Mouse (Mus musculus) liver, embryonic 14.5 days (tissue): ENCODE measurements around the gene Grm7. TPM values are rescaled to one million over a fixed set of nuclear protein-coding genes. Genes with fewer than 3 reads are reported as not detected.

Experiments
- ATAC-seq: fragments of 200-750 bp; cut with Nextera tagmentation; 2 replicates; pipeline ENCODE4 v1.8.0; 2017; ENCODE audit warnings: moderate number of reproducible peaks, mild to moderate bottlenecking, moderate library complexity; ENCODE audit not compliant: insufficient read depth
- DNase-seq, 3 experiments: peaks; one replicate each; pipeline ENCODE4 v3.0.0-alpha.2; 2012 to 2013; ENCODE audit warnings: low read depth in 3 of 3, low spot score in 3 of 3
- H3K27ac ChIP-seq: fragments of 300-500 bp; sonication (generic); 2 replicates; pipeline ENCODE4 v1.5.1; 2014; ENCODE audit warnings: moderate library complexity, mild to moderate bottlenecking, control low read depth, inconsistent platforms
- H3K27me3 ChIP-seq: fragments of 300-500 bp; sonication (generic); 2 replicates; pipeline ENCODE4 v1.6.1; 2014; ENCODE audit warnings: mild to moderate bottlenecking, low read length, moderate library complexity; ENCODE audit not compliant: control insufficient read depth, insufficient read depth
- H3K36me3 ChIP-seq: fragments of 300-500 bp; sonication (generic); replicated peaks from 2 replicates; pipeline ENCODE4 v1.6.1; 2014; ENCODE audit warnings: low read depth; ENCODE audit not compliant: control insufficient read depth, insufficient read depth
- H3K4me1 ChIP-seq, 2 experiments: fragments of 200-500 bp in 1 of 2; fragments of 300-500 bp in 1 of 2; sonication (generic) in 1 of 2; replicated peaks; 2 replicates each; pipeline ENCODE4 v1.6.1; 2012 to 2014; ENCODE audit warnings: antibody characterized with exemption in 1 of 2, inconsistent platforms in 1 of 2, low read length in 1 of 2; ENCODE audit not compliant: control insufficient read depth in 2 of 2, insufficient read depth in 2 of 2
- H3K4me2 ChIP-seq: fragments of 300-500 bp; sonication (generic); 2 replicates; pipeline ENCODE4 v1.6.1; 2014; ENCODE audit warnings: low read depth, mild to moderate bottlenecking, control low read depth, moderate library complexity
- H3K4me3 ChIP-seq, 2 experiments: fragments of 200-500 bp in 1 of 2; fragments of 300-500 bp in 1 of 2; sonication (generic) in 1 of 2; 2 replicates each; pipeline ENCODE4 v1.5.1; 2012 to 2014; ENCODE audit warnings: low read depth in 2 of 2, low read length in 2 of 2, mild to moderate bottlenecking in 2 of 2, control low read depth in 1 of 2, inconsistent platforms in 1 of 2, moderate library complexity in 1 of 2; ENCODE audit not compliant: insufficient read depth in 1 of 2
- H3K9ac ChIP-seq: fragments of 300-500 bp; sonication (generic); replicated peaks from 2 replicates; pipeline ENCODE4 v1.6.1; 2014; ENCODE audit warnings: mild to moderate bottlenecking, control low read depth, moderate library complexity
- H3K9me3 ChIP-seq: fragments of 300-500 bp; sonication (generic); 2 replicates; pipeline ENCODE4 v1.6.1; 2016; ENCODE audit warnings: low read length, mixed read lengths; ENCODE audit not compliant: control insufficient read depth
- CTCF ChIP-seq: IDR thresholded peaks from 2 replicates; pipeline ENCODE4 v1.5.1; 2016; ENCODE audit warnings: antibody characterized with exemption, low read depth, control low read depth
- EP300 ChIP-seq: IDR thresholded peaks from 2 replicates; pipeline ENCODE4 v1.6.1; 2016; ENCODE audit warnings: antibody characterized with exemption, low read depth
- WGBS: fragments of 180-500 bp; shearing (Covaris S2); extraction: QIAGEN DNeasy Blood & Tissue Kit; methylation state at CpG from one replicate; pipeline ENCODE4 v1.1.7; 2014; ENCODE audit not compliant: insufficient replicate concordance; 5-methylcytosine and 5-hydroxymethylcytosine counted together
- polyA plus RNA-seq, 2 experiments: library from polyadenylated mRNA; depleted of rRNA in 1 of 2; stranded (reverse) in 1 of 2; unstranded in 1 of 2; fragments of >200 nt; fragmentation: Nextera tagmentation in 1 of 2; extraction: Ambion mirVana in 1 of 2; gene quantifications; 2 replicates each; pipeline versions ENCODE4 v1.2.1 to v1.2.3; 2012 to 2014

Grm7 gene
- polyA plus RNA-seq, 2 experiments = 0.01 TPM; not detected in 1

DNA sequence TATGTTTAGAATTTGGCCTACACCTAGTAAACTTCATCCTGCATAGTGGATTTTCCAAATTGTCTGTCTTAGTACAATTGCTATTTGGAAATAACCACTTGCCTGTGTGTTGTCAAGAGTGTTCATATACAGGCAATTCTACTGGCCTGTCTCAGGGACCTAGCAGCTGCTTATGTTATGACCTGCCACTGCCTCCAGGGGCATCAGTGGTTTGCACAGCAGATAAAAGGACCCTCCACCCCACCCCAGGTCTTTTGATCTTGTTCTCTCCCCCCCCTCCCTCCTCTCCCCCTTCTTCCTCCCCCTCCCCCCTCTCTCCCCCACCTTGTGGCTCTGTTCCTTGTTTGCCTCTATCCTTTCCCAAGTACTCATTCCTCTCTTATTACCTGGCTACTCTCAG, 403.9 kb downstream of the Grm7 start:
- Histone ChIP-seq H3K27me3 (no peaks in the 10 kb centered on the region), H3K27ac (no peak overlapping the region), H3K4me2 (no peak overlapping the region), H3K9me3 (no peaks in the 10 kb centered on the region), H3K4me1 (no peaks in the 10 kb centered on the region), H3K36me3 (no peaks in the 10 kb centered on the region), H3K4me3 (no peak overlapping the region), H3K9ac (no peak overlapping the region)
- no peak for TF ChIP-seq CTCF
- no peak for TF ChIP-seq EP300
- no peak for ATAC-seq
- DNase-seq = no peak

DNA sequence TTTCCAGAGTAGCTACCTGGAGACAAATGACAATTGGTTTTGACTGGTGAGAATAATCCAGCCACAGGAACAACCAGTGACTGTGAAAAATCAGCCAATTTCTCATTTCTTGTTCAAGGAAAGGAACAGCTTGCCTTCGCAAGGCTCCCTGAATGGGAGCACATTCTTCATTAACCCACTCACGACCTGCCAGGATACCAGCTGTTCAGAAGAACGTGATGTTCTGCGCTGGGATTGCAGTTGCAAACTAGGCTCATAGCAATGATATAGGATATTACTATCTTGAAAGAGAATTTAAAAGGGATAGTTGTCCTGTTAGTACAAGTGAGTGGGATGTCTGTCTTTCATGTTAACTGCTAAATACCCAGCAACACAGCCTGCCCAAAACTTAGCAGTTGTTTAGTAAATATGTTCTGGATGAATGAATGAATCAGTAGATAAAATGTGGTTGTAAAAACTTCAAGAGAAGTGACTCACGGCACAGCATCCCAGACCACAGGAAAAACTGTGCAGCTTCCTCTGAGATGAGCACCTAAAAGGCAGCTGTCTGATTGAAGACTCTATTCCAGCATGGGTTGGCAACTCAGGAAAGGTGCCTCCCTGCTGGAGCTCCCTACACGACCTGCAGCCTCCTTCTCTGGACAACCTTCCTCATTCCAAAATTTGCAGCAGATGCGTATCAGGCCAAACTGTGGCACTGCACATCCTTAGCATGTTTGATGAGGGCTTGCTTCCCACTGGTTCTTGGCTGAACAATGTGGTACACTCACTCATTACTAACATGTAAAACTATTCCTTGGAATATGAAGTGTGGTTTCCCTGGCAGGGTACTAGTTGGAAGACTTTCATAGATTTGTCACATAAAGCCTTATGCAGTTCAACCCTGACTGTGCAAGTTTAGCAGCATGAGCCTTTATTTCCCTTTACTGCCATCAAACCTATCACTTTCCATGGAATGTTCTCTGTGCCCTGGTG, 408.9 kb downstream of the Grm7 start:
- H3K9me3 ChIP-seq = no peaks in the 10 kb centered on the region
- H3K27ac ChIP-seq = no peak overlapping the region
- H3K4me1 ChIP-seq = no peaks in the 10 kb centered on the region
- ATAC-seq (no peak), DNase-seq (no peak)
- H3K36me3 ChIP-seq = no peaks in the 10 kb centered on the region
- H3K27me3 ChIP-seq = no peaks in the 10 kb centered on the region
- no peak for TF ChIP-seq EP300
- no peak for TF ChIP-seq CTCF
- WGBS = 61% methylated on average over 7 of the region's 7 CpGs
- no peak overlapping the region for H3K9ac ChIP-seq
- H3K4me2 ChIP-seq = no peak overlapping the region
- H3K4me3 ChIP-seq = no peak overlapping the region

DNA sequence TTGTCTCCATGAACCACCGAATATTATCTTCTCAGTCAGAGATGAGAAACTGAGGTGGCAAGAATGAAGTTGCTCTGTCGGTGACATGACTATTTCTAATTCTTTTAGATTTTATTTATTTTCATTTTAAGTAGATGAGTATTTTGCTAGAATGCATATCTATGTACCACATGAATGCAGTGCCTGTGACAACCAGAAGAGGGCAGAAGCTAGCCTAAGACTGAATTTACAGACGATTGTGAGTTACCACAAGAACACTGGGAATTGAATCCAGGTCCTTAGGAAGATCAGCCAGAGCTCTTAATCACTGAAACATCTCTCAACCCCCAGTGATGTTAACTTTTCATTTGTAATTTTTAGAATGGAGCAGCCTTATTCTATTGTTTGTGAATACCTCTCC, 412.4 kb downstream of the Grm7 start:
- Histone ChIP-seq H3K4me3 (no peak overlapping the region), H3K4me2 (no peak overlapping the region), H3K36me3 (no peaks in the 10 kb centered on the region), H3K27ac (no peak overlapping the region), H3K4me1 (no peaks in the 10 kb centered on the region), H3K9ac (no peak overlapping the region), H3K27me3 (no peaks in the 10 kb centered on the region), H3K9me3 (no peaks in the 10 kb centered on the region)
- ATAC-seq = no peak
- WGBS = 62% methylated on average over 3 of the region's 3 CpGs
- no peak for DNase-seq
- TF ChIP-seq CTCF (no peak), EP300 (no peak)

DNA sequence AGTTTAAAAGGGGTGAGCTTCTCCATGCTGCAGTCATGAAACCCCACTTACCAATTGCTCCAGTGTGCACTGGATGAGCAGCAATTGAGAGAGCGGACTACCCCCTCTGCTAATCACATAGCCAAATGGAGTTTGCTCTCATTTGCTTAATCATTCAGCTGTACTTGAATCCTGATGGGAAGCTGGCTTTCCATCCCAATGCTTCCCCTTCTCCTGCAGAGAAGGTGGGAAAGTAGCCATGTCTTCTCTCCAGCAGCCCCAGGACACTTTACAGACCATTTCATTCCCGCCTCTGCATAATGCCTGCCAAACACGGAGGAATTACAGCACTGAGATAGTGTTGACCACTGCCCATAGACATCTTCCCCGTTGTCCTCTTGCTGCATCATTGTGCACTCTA, 414.6 kb downstream of the Grm7 start:
- Histone ChIP-seq H3K36me3 (no peaks in the 10 kb centered on the region), H3K4me1 (no peaks in the 10 kb centered on the region), H3K4me3 (no peak overlapping the region), H3K27ac (no peak overlapping the region), H3K27me3 (no peaks in the 10 kb centered on the region), H3K9me3 (no peaks in the 10 kb centered on the region), H3K9ac (no peak overlapping the region), H3K4me2 (no peak overlapping the region)
- 58% methylated on average over 4 of the region's 4 CpGs for WGBS
- ATAC-seq = no peak
- TF ChIP-seq EP300 (no peak), CTCF (no peak)
- DNase-seq = no peak

DNA sequence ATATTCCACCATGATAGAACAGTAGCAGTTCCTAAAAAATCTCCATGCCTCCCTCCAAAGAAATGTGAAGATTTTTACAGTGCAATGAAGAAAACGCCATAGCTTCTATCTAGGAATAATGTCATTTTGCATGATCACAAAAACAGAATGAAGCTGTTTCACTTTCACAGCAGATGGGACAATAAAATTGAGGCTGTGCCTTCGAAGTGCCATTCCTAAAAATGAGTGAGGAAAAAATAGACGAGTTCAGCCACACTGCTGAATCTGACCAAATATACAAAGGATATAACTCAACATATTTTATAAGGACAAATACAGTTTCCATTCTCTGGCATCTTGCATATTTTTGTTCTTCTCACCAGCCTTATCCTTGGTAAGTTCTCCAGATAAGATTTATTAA, 439.2 kb downstream of the Grm7 start:
- Histone ChIP-seq H3K4me1 (no peaks in the 10 kb centered on the region), H3K27ac (no peak overlapping the region), H3K36me3 (no peaks in the 10 kb centered on the region), H3K9me3 (no peaks in the 10 kb centered on the region), H3K4me3 (no peak overlapping the region), H3K9ac (no peak overlapping the region), H3K27me3 (no peaks in the 10 kb centered on the region), H3K4me2 (no peak overlapping the region)
- WGBS = 45% methylated on average over 3 of the region's 3 CpGs
- DNase-seq (no peak), ATAC-seq (no peak)
- TF ChIP-seq CTCF (no peak), EP300 (no peak)
